Mouse (Mus musculus): ENCODE data around the gene Psors1c2.

- TF ChIP-seq CTCF (IDR thresholded peaks at IDR 0.05; ENCODE audit: low read depth, low read length) (peak; percentile 69), POLR2A (IDR thresholded peaks at IDR 0.05; ENCODE audit: borderline replicate concordance, low read depth, low read length) (no peak)
These were observed 49.9 kb downstream of the Psors1c2 start for GRCm38 (mm10) chr17:35582900-35583299.
